Mouse (Mus musculus): Measurements from ENCODE around the gene Cars2. TPM values are rescaled to one million over a fixed set of nuclear protein-coding genes. Genes with fewer than 3 reads are reported as not detected.
"Not testable (repeated sequence)": the region's sequence is repeated elsewhere in the genome, so short reads cannot be mapped to it uniquely, and the experiment has no call there.

The Cars2 gene
- polyA plus RNA-seq, 1 experiment from 2014 or later = 32.5 TPM

DNA sequence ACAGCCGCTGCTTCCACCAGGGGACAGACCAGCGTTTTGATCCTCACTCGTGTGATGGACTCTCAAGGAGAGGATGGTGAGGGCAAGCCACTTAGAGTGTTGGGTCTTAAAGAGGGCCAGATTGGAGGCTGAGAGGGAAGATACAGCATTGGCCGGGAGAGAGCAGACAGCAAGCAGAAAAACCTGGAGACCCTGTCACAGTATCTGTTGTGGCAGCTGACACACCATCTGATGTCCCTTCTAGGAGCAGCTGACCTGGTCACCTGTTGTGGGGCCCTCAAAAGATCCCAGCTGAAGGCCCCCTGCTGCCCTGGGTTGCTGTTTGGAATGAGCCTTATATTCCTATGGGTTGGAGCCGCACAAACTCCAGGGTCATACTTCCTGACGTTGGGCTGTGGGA lies 21.8 kb upstream of the Cars2 start:
- no peak overlapping the region for H3K4me3 ChIP-seq (ENCODE audit: low read length)
- no peak overlapping the region for H3K9ac ChIP-seq (ENCODE audit: low read depth, low read length)
- no peak overlapping the region for H3K27ac ChIP-seq (ENCODE audit: low read length)
- H3K27me3 ChIP-seq (replicated peaks; ENCODE audit: control insufficient read depth, insufficient read depth, low read length) = no peaks in the 10 kb centered on the region
- no peaks in the 10 kb centered on the region for H3K36me3 ChIP-seq (ENCODE audit: control insufficient read depth, insufficient read depth, low read length)
- no peaks in the 10 kb centered on the region for H3K9me3 ChIP-seq (ENCODE audit: control insufficient read depth, low read length)
- peaks cover 7% of the 10 kb centered on the region; the same call in 1 of the 2 replicates for H3K4me1 ChIP-seq (ENCODE audit: control insufficient read depth, insufficient read depth, low read length)
- WGBS = 77% methylated on average over 6 of the region's 6 CpGs
- ATAC-seq = no peak
- H3K4me2 ChIP-seq (ENCODE audit: low read depth, low read length) = no peak overlapping the region

DNA sequence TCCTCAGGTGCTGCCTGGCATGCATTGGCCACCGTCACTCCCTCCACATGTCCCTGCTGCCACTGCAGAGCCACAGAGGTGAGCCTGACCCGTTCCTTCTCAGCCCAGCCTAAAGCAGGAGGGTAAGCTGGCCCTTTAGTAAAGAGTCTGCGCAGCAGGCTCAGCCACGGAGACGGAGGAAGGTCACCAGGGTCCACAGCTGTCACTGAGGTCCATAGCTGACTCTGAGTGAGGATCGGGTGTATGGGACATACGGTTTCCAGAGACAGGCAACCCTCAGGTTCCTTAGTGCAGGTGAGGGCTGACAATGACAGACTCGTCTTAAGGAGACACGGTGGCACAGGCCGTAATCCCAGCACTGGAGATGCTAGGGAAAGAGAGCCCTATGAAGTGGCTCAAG lies 21.4 kb upstream of the Cars2 start:
- Histone ChIP-seq H3K9me3 (ENCODE audit: control insufficient read depth, low read length) (no peaks in the 10 kb centered on the region), H3K27ac (ENCODE audit: low read length) (no peak overlapping the region), H3K9ac (ENCODE audit: low read depth, low read length) (no peak overlapping the region), H3K4me2 (ENCODE audit: low read depth, low read length) (no peak overlapping the region), H3K4me1 (ENCODE audit: control insufficient read depth, insufficient read depth, low read length) (peaks cover 7% of the 10 kb centered on the region; the same call in 1 of the 2 replicates), H3K4me3 (ENCODE audit: low read length) (no peak overlapping the region), H3K27me3 (replicated peaks; ENCODE audit: control insufficient read depth, insufficient read depth, low read length) (no peaks in the 10 kb centered on the region), H3K36me3 (ENCODE audit: control insufficient read depth, insufficient read depth, low read length) (0 out of 2 replicates have a peak, but pooled peaks cover 2% of the 10 kb centered on the region)
- ATAC-seq = no peak
- WGBS = 90% methylated on average over 10 of the region's 10 CpGs

DNA sequence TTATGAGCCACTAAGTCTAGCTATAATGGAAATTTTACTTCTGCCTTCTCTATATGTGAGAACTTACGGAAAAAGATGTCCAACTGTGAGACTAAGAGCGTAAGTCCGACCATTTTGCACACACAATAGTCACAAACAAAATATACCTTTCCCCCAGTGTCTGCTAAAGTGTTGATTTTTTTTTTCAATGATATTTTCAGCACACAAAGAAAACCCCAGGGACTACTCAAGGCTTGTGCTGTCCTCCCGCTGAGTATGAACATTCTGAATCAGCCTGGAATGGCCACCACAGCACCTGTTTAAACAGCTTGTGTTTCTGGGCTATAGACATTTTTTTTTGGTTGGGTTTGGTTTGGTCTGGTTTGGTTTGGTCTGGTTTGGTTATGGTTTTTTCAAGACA lies 20.2 kb upstream of the Cars2 start:
- H3K36me3 ChIP-seq (ENCODE audit: control insufficient read depth, insufficient read depth, low read length) = 0 out of 2 replicates have a peak, but pooled peaks cover 4% of the 10 kb centered on the region
- H3K4me2 ChIP-seq (ENCODE audit: low read depth, low read length) = no peak overlapping the region
- no peak overlapping the region for H3K27ac ChIP-seq (ENCODE audit: low read length)
- H3K9ac ChIP-seq (ENCODE audit: low read depth, low read length) = no peak overlapping the region
- no peaks in the 10 kb centered on the region for H3K27me3 ChIP-seq (replicated peaks; ENCODE audit: control insufficient read depth, insufficient read depth, low read length)
- ATAC-seq = no peak
- H3K4me1 ChIP-seq (ENCODE audit: control insufficient read depth, insufficient read depth, low read length) = peaks cover 7% of the 10 kb centered on the region; the same call in 1 of the 2 replicates
- no peaks in the 10 kb centered on the region for H3K9me3 ChIP-seq (ENCODE audit: control insufficient read depth, low read length)
- no peak overlapping the region for H3K4me3 ChIP-seq (ENCODE audit: low read length)
- 94% methylated on average over 4 of the region's 4 CpGs for WGBS

DNA sequence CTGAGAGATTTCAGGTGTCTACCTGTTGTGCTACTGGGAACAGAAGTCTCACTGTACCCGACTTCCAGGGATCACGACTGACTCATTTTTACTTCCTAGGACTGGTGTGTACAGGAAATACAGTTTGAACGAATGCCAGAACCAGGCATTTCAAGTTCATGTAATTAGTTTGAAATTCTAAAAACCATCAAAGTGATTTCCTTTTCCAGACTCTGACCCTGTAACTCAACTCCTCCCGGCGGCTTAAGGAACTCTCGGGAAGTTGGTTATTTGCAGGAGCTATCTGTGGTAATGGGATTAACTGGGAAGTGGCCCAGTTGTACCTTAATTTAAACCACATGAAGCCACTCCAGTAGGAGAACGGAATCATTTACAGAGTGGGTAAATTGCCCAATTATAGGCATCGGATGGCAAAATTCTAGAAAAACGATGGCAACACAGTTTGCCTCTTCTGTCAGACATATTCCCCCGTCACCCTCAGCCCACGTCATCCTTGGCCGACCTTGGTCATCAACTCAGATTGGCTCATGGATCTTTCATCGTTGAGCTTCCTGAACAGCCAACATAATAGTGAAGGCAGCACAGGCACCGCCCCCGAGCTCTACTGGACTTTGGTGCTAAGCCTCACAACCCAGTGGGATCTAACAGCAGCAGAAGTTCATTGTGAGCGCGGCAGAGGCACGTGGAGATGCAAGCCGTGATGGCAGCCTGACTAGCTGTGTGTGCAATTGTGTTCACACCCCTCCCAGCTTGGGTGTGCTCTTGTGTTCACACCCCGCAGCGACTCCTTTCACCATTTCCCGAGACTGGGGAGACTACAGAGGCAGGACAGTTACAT lies 18.9 kb upstream of the Cars2 start:
- no peak overlapping the region for H3K4me2 ChIP-seq (ENCODE audit: low read depth, low read length)
- H3K4me3 ChIP-seq (ENCODE audit: low read length) = no peak overlapping the region
- no peak overlapping the region for H3K9ac ChIP-seq (ENCODE audit: low read depth, low read length)
- H3K9me3 ChIP-seq (ENCODE audit: control insufficient read depth, low read length) = no peaks in the 10 kb centered on the region
- H3K27ac ChIP-seq (ENCODE audit: low read length) = no peak overlapping the region
- no peaks in the 10 kb centered on the region for H3K27me3 ChIP-seq (replicated peaks; ENCODE audit: control insufficient read depth, insufficient read depth, low read length)
- no peaks in the 10 kb centered on the region for H3K4me1 ChIP-seq (ENCODE audit: control insufficient read depth, insufficient read depth, low read length)
- 85% methylated on average over 22 of the region's 22 CpGs for WGBS
- H3K36me3 ChIP-seq (ENCODE audit: control insufficient read depth, insufficient read depth, low read length) = peaks cover 8% of the 10 kb centered on the region; the same call in 1 of the 2 replicates
- ATAC-seq = no peak

DNA sequence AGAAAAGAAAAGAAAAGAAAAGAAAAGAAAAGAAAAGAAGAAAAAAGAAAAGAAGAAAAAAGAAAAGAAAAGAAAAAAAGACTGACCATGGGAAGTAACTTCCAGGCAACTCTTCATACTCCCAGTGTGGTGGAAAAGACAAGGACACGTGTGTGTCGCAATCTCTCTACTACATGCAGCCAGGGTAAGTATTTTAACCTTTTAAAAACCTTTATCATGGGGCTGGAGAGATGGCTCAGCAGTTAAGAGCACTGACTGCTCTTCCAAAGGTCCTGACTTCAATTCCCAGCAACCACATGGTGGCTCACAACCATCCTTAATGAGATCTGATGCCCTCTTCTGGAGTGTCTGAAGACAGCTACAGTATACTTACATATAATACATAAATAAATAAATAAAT lies 17.6 kb upstream of the Cars2 start:
- 96% methylated on average over 2 of the region's 2 CpGs for WGBS
- not testable (repeated sequence) for H3K9ac ChIP-seq (ENCODE audit: low read depth, low read length); H3K4me3 ChIP-seq (ENCODE audit: low read length); H3K27ac ChIP-seq (ENCODE audit: low read length); H3K27me3 ChIP-seq (replicated peaks; ENCODE audit: control insufficient read depth, insufficient read depth, low read length); H3K9me3 ChIP-seq (ENCODE audit: control insufficient read depth, low read length); H3K4me1 ChIP-seq (ENCODE audit: control insufficient read depth, insufficient read depth, low read length); ATAC-seq; H3K4me2 ChIP-seq (ENCODE audit: low read depth, low read length)
- peaks cover 14% of the 10 kb centered on the region; the same call in 1 of the 2 replicates for H3K36me3 ChIP-seq (ENCODE audit: control insufficient read depth, insufficient read depth, low read length)

DNA sequence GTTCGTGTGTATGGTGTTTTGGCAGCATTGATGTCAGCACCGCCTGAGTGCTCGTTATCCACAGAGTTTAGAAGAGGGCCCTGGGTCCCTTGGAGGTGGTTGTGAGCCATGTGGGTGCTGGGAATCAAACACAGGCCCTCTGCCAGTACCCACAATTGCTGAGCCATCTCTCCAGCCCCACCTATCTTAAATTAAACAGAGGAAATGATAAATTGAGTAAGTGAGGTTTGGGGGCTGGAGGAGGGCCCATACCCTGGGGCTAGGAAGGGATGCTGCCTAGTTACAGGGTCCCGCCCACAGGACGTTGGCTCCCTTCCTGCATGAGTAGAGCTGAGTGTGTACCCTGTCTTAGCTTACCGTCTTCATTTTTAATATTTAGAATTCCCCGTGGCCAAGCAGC lies 14.1 kb upstream of the Cars2 start:
- peaks cover 25% of the 10 kb centered on the region for H3K36me3 ChIP-seq (ENCODE audit: control insufficient read depth, insufficient read depth, low read length)
- no peaks in the 10 kb centered on the region for H3K27me3 ChIP-seq (replicated peaks; ENCODE audit: control insufficient read depth, insufficient read depth, low read length)
- H3K9me3 ChIP-seq (ENCODE audit: control insufficient read depth, low read length) = no peaks in the 10 kb centered on the region
- ATAC-seq = no peak
- 0 out of 2 replicates have a peak, but pooled peaks cover 3% of the 10 kb centered on the region for H3K4me1 ChIP-seq (ENCODE audit: control insufficient read depth, insufficient read depth, low read length)
- H3K4me2 ChIP-seq (ENCODE audit: low read depth, low read length) = no peak overlapping the region
- H3K4me3 ChIP-seq (ENCODE audit: low read length) = no peak overlapping the region
- H3K27ac ChIP-seq (ENCODE audit: low read length) = no peak overlapping the region
- no peak overlapping the region for H3K9ac ChIP-seq (ENCODE audit: low read depth, low read length)
- WGBS = 86% methylated on average over 7 of the region's 7 CpGs

DNA sequence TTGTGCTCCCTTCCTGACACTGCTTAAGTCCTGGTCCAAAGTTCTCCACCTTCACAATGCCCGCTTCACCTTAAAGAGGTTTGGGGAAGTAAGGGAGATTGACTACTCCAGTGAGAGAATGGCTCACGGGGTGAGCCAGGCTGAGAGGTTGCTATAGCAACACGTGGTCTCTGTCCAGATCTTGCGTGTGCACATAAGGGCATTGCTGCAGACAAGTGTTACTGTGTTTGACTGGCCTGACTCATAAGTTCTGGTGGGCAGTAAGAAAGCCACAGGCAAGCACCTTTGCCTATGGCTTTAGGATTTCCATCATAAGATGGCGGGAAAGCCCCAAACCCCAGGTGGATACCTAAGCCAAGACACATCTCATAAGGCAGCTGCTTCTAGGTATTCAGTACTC lies 13.7 kb upstream of the Cars2 start:
- Histone ChIP-seq H3K4me3 (ENCODE audit: low read length) (no peak overlapping the region), H3K27ac (ENCODE audit: low read length) (no peak overlapping the region), H3K9ac (ENCODE audit: low read depth, low read length) (no peak overlapping the region), H3K9me3 (ENCODE audit: control insufficient read depth, low read length) (no peaks in the 10 kb centered on the region), H3K36me3 (ENCODE audit: control insufficient read depth, insufficient read depth, low read length) (peaks cover 25% of the 10 kb centered on the region), H3K4me2 (ENCODE audit: low read depth, low read length) (no peak overlapping the region), H3K4me1 (ENCODE audit: control insufficient read depth, insufficient read depth, low read length) (peaks cover 7% of the 10 kb centered on the region; the same call in 1 of the 2 replicates), H3K27me3 (replicated peaks; ENCODE audit: control insufficient read depth, insufficient read depth, low read length) (no peaks in the 10 kb centered on the region)
- WGBS = 86% methylated on average over 5 of the region's 5 CpGs
- ATAC-seq = no peak

DNA sequence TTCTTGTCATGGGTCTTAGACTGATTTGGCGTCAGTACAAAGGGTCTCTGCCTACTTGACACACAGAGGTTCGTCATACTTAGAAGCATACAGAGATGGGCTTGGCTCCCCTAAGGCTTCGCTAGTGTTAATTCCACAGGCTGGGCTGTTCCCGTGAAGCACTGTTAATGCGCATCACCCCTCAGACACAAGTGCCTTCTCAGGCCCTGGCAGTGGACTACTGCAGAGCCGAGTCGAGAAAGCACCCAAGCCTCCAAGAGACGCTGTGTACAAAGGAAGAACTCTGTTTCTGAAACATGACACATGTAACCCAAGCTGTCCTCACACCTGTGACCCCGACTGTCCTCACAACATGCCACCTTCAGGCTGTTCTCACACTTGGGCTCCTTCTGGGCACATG lies 9.6 kb upstream of the Cars2 start:
- Histone ChIP-seq H3K4me2 (ENCODE audit: low read depth, low read length) (no peak overlapping the region), H3K4me1 (ENCODE audit: control insufficient read depth, insufficient read depth, low read length) (peaks cover 13% of the 10 kb centered on the region), H3K27ac (ENCODE audit: low read length) (no peak overlapping the region), H3K27me3 (replicated peaks; ENCODE audit: control insufficient read depth, insufficient read depth, low read length) (no peaks in the 10 kb centered on the region), H3K9me3 (ENCODE audit: control insufficient read depth, low read length) (no peaks in the 10 kb centered on the region), H3K36me3 (ENCODE audit: control insufficient read depth, insufficient read depth, low read length) (peaks cover 19% of the 10 kb centered on the region), H3K4me3 (ENCODE audit: low read length) (no peak overlapping the region), H3K9ac (ENCODE audit: low read depth, low read length) (no peak overlapping the region)
- 84% methylated on average over 9 of the region's 9 CpGs for WGBS
- no peak for ATAC-seq

DNA sequence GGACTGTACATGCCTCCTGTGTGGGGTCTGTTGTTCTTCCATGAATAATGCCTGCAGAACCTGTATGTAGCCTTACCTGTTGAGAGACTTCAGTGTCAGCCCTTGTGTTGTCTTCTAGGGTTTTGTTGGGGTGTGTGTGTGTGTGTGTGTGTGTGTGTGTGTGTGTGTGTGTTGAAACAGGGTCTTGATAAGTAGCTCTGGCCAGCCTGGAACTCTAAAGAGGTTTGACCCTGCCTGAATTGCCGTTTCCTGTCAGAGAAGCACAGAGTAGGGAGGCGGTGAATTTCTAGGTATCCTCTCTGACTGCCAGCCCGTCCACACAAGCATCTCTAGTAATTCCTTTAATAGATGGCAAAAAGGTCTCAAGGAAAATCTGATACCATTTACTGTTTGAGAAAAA lies 8.9 kb upstream of the Cars2 start:
- H3K27ac ChIP-seq (ENCODE audit: low read length) = no peak overlapping the region
- 75% methylated on average over 3 of the region's 3 CpGs for WGBS
- H3K4me1 ChIP-seq (ENCODE audit: control insufficient read depth, insufficient read depth, low read length) = peaks cover 16% of the 10 kb centered on the region
- no peaks in the 10 kb centered on the region for H3K9me3 ChIP-seq (ENCODE audit: control insufficient read depth, low read length)
- no peak overlapping the region for H3K9ac ChIP-seq (ENCODE audit: low read depth, low read length)
- H3K4me3 ChIP-seq (ENCODE audit: low read length) = peak overlapping the region; percentile 80; the same call in 1 of the 2 replicates
- ATAC-seq = no peak
- H3K27me3 ChIP-seq (replicated peaks; ENCODE audit: control insufficient read depth, insufficient read depth, low read length) = no peaks in the 10 kb centered on the region
- peaks cover 18% of the 10 kb centered on the region for H3K36me3 ChIP-seq (ENCODE audit: control insufficient read depth, insufficient read depth, low read length)
- no peak overlapping the region for H3K4me2 ChIP-seq (ENCODE audit: low read depth, low read length)

Measured in intestine, embryonic 16.5 days (tissue).